Mouse (Mus musculus): ENCODE data around the gene Six1. TPM values are rescaled to one million over a fixed set of nuclear protein-coding genes. Genes with fewer than 3 reads are reported as not detected.
"Not testable (repeated sequence)": the region's sequence is repeated elsewhere in the genome, so short reads cannot be mapped to it uniquely, and the experiment has no call there.

Six1 gene
- polyA plus RNA-seq (2012; rRNA removed), result not detected in 2 replicates

DNA sequence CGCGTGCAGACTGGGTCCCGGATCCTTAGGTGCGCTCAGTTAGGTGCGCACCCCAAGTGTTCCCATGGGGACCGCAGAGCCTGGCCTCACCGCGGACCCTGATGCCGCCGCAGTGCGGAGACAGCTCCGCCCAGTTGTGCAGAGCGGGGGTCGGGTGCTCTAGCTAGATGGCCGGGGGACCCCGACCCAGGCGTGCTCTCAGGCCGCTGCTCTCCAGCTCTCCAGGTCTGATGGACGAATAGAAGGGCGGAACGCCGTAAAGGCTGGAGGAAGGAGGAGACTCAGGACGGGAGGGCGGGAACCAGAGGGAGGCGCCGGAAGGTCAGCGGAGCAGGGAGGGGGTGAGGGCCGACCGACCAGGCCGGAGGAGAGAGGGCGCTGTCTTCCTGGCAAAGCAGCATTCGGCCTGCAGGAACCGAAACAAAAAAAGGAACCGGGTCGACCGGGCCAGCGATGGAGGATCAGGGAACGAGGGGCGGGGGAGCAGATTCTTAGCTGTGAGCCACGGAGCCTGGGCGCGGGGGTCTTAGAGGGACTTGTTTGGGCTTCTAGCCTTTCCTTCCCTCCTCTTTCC lies at the start of gene Six1:
TSS of gene Six1 (minus strand) at position 220 of the 574 bp plus-strand sequence.
- WGBS, result under 1% methylated on average over 42 of the region's 42 CpGs
- DNase-seq (ENCODE audit: low read depth, low spot score), result peak; percentile 40

- 42% methylated on average over 4 of the region's 4 CpGs for WGBS
- no peak for DNase-seq (ENCODE audit: low read depth, low spot score)
Observed at GRCm38 (mm10) chr12:73098593-73098992, 44.9 kb upstream of the Six1 start.

GRCm38 (mm10) chr12:73096177-73096576 lies 42.5 kb upstream of the Six1 start:
- not testable (repeated sequence) for DNase-seq (ENCODE audit: low read depth, low spot score)
- WGBS, result 84% methylated on average over 5 of the region's 5 CpGs

DNA sequence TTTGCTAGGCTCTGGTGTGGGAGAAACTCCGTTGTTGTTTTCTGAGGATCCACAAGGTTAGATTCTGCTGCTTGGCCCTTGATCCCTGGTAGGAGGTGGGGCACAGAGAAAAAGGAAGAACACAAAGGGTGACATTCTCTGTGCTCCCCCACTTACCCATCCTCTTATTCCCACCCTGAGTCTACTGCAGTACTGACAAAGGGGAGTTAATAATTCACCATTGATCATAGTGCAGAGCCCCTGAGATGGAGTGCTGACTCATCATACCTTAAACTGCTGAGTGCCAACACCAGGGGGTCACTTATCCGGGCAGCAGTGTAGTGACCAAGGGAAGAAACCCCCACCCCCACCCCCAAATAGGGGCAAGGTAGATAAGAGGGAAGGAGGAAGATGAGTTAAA lies 40.9 kb upstream of the Six1 start:
- WGBS, result 18% methylated on average over 2 of the region's 2 CpGs
- no peak for DNase-seq (ENCODE audit: low read depth, low spot score)

DNA sequence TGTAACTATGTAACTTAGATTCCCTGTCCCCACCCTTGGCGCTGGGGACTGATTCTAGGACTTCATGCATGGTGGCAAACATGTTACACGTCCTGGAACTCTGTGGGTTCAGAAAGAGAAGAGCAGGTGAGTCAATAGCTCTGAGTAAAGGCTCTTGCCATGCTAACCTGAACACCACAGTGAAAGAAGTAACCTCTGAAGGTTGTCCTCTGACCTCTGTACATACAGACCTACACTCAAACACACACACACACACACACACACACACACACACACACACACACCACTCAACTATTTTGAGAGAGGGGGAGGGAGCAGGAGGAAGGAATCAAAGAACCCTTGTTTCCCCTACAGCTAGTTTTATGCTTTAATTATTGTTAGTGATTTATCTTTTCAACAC lies 40.5 kb upstream of the Six1 start:
- WGBS, result 72% methylated on average over 2 of the region's 2 CpGs
- DNase-seq (ENCODE audit: low read depth, low spot score), result no peak

- 39% methylated on average over 7 of the region's 7 CpGs for WGBS
- DNase-seq (ENCODE audit: low read depth, low spot score), result no peak
Observed at GRCm38 (mm10) chr12:73090672-73091335, 37.1 kb upstream of the Six1 start.

- no peak for DNase-seq (ENCODE audit: low read depth, low spot score)
- 70% methylated on average over 5 of the region's 5 CpGs for WGBS
Observed at GRCm38 (mm10) chr12:73088911-73089310, 35.2 kb upstream of the Six1 start.

DNA sequence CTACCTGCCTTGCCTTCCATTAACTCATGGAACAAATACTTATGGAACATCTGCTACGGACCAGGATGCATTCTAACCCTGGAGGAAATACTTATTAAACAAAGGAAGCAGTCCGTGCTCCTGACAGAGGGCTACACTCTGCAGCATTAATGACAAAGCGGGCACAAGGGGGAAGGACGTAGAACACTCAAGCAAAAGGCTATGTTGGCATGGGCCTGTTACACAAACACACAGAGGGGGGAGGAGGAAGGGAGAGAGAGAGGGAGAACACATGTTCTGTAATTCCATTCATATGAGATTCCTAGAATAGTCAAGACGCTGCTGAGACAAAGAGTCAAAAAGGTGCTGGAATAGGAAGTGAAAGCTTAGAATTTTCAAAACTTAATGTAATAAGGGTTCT lies 34.8 kb upstream of the Six1 start:
- WGBS, result 73% methylated on average over 5 of the region's 5 CpGs
- no peak for DNase-seq (ENCODE audit: low read depth, low spot score)

- no peak for DNase-seq (ENCODE audit: low read depth, low spot score)
- 86% methylated on average over 7 of the region's 7 CpGs for WGBS
Observed at GRCm38 (mm10) chr12:73087086-73087485, 33.4 kb upstream of the Six1 start.

GRCm38 (mm10) chr12:73085739-73086630 lies 32.3 kb upstream of the Six1 start:
- WGBS, result 38% methylated on average over 11 of the region's 11 CpGs

DNA sequence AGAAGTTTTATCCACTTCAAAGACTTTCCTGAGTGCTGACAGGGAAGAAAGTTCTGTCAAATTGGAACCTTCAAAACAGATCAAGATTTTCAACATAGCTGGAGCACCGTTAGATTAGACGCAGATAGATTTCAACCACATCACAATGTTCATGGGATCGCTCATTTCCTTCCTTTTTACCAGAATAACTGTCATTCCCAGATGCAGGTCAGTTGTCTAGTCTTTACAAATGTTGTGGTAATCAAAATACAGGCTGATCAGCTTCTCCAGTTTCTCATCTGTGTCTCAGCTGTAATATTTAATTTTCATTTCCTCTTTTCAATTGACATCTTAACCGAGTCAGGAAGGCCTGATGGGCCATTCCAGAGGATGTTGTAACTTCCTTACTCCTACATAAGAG lies 30.1 kb upstream of the Six1 start:
- WGBS, result 71% methylated on average over 4 of the region's 4 CpGs
- DNase-seq (ENCODE audit: low read depth, low spot score), result no peak

More at GRCm38 (mm10) chr12:73085739-73086630, 32.3 kb upstream of the Six1 start:
- no peak for DNase-seq (ENCODE audit: low read depth, low spot score)

DNA sequence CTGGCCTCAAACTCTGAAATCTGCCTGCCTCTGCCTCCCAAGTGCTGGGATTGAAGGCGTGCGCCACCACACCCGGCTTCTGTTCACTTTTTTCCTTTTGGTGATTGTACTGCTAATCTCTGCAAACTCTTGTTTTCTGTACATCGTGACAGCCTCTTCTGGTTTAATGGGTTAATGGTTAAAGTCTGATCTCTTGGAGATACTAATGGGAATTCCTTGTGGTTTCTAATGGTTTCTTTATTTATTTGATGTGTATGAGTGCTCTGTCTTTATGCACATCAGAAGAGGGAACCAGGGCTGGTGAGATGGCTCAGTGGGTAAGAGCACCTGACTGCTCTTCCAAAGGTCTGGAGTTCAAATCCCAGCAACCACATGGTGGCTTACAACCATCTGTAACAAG lies 28.1 kb upstream of the Six1 start:
- DNase-seq (ENCODE audit: low read depth, low spot score), result not testable (repeated sequence)
- 82% methylated on average over 4 of the region's 4 CpGs for WGBS

DNA sequence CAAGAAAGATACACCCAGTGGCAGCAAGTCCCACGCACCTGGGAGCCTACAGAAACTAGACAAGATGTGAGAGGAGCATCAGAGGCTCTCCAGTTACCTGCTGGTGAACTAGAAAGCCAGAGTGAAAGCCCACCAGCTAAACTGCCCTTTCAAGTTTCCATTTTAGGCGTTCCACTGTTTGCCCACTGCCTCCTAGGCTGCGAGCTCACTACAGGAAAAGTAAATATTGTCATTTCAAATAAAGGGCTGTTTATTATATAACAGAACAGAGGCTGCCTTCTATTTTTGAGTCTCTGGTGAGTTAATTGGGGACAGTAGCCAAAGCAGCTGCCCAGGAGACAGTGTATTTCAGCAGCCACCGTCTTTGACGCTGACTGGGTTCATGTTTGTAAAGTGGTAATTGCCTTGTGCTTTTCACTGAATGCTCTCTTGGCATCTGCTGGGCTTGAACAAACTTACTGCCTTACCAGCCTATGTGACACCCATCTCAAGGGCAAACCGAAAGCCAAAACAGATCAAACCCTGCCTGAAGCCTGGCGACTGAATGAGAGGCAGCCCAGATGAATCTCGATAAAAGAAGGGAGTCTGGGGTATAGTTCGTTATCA lies 7.2 kb upstream of the Six1 start:
- WGBS, result 20% methylated on average over 9 of the region's 9 CpGs

DNA sequence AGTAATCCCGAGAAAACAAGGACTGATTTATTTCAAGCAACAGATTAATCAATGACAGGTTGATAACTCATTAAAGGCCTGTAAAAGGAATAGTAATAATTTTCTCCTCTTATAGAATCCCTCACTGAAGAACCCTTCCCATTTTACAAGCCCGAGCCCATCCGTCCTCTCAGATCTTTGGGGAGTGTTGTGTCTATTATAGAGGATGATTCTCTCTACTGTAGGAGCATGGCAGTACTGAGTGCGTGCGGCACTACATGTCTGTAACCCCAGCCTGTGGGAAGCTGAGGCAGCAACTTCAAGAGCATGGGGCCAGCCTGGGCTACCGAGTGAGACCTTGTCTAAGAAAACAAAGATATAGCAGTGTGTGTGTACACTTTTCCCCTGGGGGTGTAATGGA lies 3.8 kb upstream of the Six1 start:
- WGBS, result 77% methylated on average over 6 of the region's 6 CpGs
- DNase-seq (ENCODE audit: low read depth, low spot score), result no peak

More for the DNA sequence above, 7.2 kb upstream of the Six1 start:
- no peak for DNase-seq (ENCODE audit: low read depth, low spot score)

DNA sequence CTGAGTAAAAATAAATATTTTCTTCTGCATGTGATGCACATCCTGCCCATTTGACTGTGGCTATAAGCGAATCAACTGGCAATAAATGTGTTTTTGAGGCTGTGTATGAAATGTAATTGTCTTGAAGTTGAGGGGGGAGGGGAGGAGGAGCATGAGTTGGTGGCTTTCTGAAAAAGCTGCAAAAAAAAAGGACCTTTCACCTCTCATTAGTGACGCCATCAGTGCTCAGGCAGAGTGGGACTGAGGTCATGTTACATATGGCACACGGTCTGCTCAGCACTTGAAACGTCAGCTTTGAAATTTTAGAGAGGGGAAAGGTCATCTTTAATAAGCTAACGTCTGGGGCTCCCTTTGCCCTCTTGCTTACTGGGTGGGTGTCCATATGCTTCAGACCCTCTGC lies 1.8 kb upstream of the Six1 start:
- 21% methylated on average over 5 of the region's 5 CpGs for WGBS
- no peak for DNase-seq (ENCODE audit: low read depth, low spot score)

- 40% methylated on average over 15 of the region's 15 CpGs for WGBS
- no peak for DNase-seq (ENCODE audit: low read depth, low spot score)
Observed at GRCm38 (mm10) chr12:73054576-73055185, 994 bp upstream of the Six1 start.

- WGBS, result 14% methylated on average over 34 of the region's 34 CpGs
- DNase-seq (ENCODE audit: low read depth, low spot score), result no peak
Observed at GRCm38 (mm10) chr12:73052651-73053591, 766 bp downstream of the Six1 start.

DNA sequence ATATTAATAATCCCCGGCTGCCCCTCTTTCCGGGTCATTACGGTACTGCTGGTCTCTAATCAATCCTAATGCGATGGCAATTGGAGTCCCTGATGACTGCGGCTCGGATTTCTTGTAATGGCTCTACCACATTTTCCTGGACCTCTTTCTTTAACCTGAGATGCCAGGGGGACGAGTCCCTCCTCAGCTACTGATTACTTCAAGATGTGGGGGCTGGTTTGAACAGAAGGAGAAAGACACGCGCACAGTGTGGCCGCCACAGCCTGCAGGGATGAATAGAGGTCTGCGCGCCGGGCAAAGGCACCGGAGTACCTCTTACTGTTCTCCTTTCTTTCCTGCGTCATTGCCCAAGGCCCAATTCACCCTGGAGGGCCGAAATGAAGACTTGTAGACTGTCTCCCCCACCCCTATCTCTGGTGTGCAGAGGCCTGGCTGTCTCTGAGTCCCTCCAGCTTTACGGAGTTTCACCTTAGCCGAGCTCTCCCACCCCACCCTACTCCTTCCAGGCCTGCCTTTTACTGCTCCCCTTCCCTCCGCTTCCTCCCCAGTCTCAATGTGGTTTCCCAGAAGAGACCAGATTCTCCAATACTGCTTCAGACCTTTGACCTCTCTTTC lies 1.5 kb downstream of the Six1 start:
- 15% methylated on average over 19 of the region's 19 CpGs for WGBS
- no peak for DNase-seq (ENCODE audit: low read depth, low spot score)

All from large intestine, adult 2 months (tissue).